Mouse (Mus musculus): Measurements from ENCODE around the gene Polr1e. TPM values are rescaled to one million over a fixed set of nuclear protein-coding genes. Genes with fewer than 3 reads are reported as not detected.
A peak's percentile ranks its signal among the peaks of the same experiment; 100 is the strongest.
"Not testable (repeated sequence)": the region's sequence is repeated elsewhere in the genome, so short reads cannot be mapped to it uniquely, and the experiment has no call there.

Polr1e gene
- polyA plus RNA-seq, 1 experiment from 2014 or later: 47.8 TPM

GRCm38 (mm10) chr4:45039546-45039945, 21.2 kb downstream of the Polr1e start:
- not testable (repeated sequence) for H3K4me3 ChIP-seq; H3K27me3 ChIP-seq (ENCODE audit: insufficient read depth, poor library complexity, severe bottlenecking); H3K27ac ChIP-seq; DNase-seq (ENCODE audit: low spot score); H3K9me3 ChIP-seq
- 93% methylated on average over 7 of the region's 7 CpGs for WGBS
- Histone ChIP-seq H3K36me3 (peaks cover 60% of the 10 kb centered on the region), H3K4me1 (peaks cover 16% of the 10 kb centered on the region; the same call in 1 of the 2 replicates)

- Histone ChIP-seq H3K36me3 (peaks cover 60% of the 10 kb centered on the region), H3K27ac (no peak overlapping the region), H3K9me3 (no peaks in the 10 kb centered on the region), H3K4me1 (peaks cover 7% of the 10 kb centered on the region; the same call in 1 of the 2 replicates), H3K27me3 (ENCODE audit: insufficient read depth, poor library complexity, severe bottlenecking) (no peaks in the 10 kb centered on the region), H3K4me3 (no peak overlapping the region)
- DNase-seq (ENCODE audit: low spot score): no peak
- WGBS: 79% methylated on average over 7 of the region's 7 CpGs
Measured at GRCm38 (mm10) chr4:45040795-45041194, 22.4 kb downstream of the Polr1e start.

GRCm38 (mm10) chr4:45046679-45047078, 28.3 kb downstream of the Polr1e start:
- H3K4me3 ChIP-seq: no peak overlapping the region
- no peaks in the 10 kb centered on the region for H3K27me3 ChIP-seq (ENCODE audit: insufficient read depth, poor library complexity, severe bottlenecking)
- no peaks in the 10 kb centered on the region; the same call in 1 of the 2 replicates for H3K4me1 ChIP-seq
- H3K27ac ChIP-seq: no peak overlapping the region
- no peaks in the 10 kb centered on the region for H3K9me3 ChIP-seq
- peaks cover 58% of the 10 kb centered on the region for H3K36me3 ChIP-seq
- no peak for DNase-seq (ENCODE audit: low spot score)
- WGBS: 87% methylated on average over 5 of the region's 5 CpGs

GRCm38 (mm10) chr4:45047286-45047887, 29.0 kb downstream of the Polr1e start:
- 79% methylated on average over 9 of the region's 9 CpGs for WGBS
- no peak overlapping the region for H3K27ac ChIP-seq
- H3K36me3 ChIP-seq: peaks cover 53% of the 10 kb centered on the region
- H3K9me3 ChIP-seq: no peaks in the 10 kb centered on the region
- no peaks in the 10 kb centered on the region; the same call in 1 of the 2 replicates for H3K4me1 ChIP-seq
- H3K4me3 ChIP-seq: no peak overlapping the region
- no peak for DNase-seq (ENCODE audit: low spot score)
- H3K27me3 ChIP-seq (ENCODE audit: insufficient read depth, poor library complexity, severe bottlenecking): no peaks in the 10 kb centered on the region

- no peak overlapping the region for H3K4me3 ChIP-seq
- no peak for DNase-seq (ENCODE audit: low spot score)
- H3K27ac ChIP-seq: no peak overlapping the region
- no peaks in the 10 kb centered on the region; the same call in 1 of the 2 replicates for H3K4me1 ChIP-seq
- 80% methylated on average over 9 of the region's 9 CpGs for WGBS
- peaks cover 50% of the 10 kb centered on the region for H3K36me3 ChIP-seq
- H3K9me3 ChIP-seq: no peaks in the 10 kb centered on the region
- no peaks in the 10 kb centered on the region for H3K27me3 ChIP-seq (ENCODE audit: insufficient read depth, poor library complexity, severe bottlenecking)
Measured at GRCm38 (mm10) chr4:45047956-45048355, 29.6 kb downstream of the Polr1e start.

- H3K4me1 ChIP-seq: peaks cover 13% of the 10 kb centered on the region
- H3K9me3 ChIP-seq: no peaks in the 10 kb centered on the region
- H3K36me3 ChIP-seq: peaks cover 33% of the 10 kb centered on the region
- no peak for DNase-seq (ENCODE audit: low spot score)
- H3K27ac ChIP-seq: no peak overlapping the region
- H3K4me3 ChIP-seq: no peak overlapping the region
- 41% methylated on average over 3 of the region's 3 CpGs for WGBS
- H3K27me3 ChIP-seq (ENCODE audit: insufficient read depth, poor library complexity, severe bottlenecking): no peaks in the 10 kb centered on the region
Measured at GRCm38 (mm10) chr4:45054862-45055261, 36.5 kb downstream of the Polr1e start.

GRCm38 (mm10) chr4:45055451-45055850, 37.1 kb downstream of the Polr1e start:
- H3K36me3 ChIP-seq: peaks cover 36% of the 10 kb centered on the region
- H3K27ac ChIP-seq: peak overlapping the region; percentile 4; the same call in 1 of the 2 replicates
- no peaks in the 10 kb centered on the region for H3K9me3 ChIP-seq
- DNase-seq (ENCODE audit: low spot score): no peak
- no peak overlapping the region for H3K4me3 ChIP-seq
- H3K27me3 ChIP-seq (ENCODE audit: insufficient read depth, poor library complexity, severe bottlenecking): no peaks in the 10 kb centered on the region
- WGBS: 64% methylated on average over 8 of the region's 8 CpGs
- peaks cover 13% of the 10 kb centered on the region for H3K4me1 ChIP-seq

GRCm38 (mm10) chr4:45063836-45064235, 45.5 kb downstream of the Polr1e start:
- H3K27ac ChIP-seq; H3K4me1 ChIP-seq; H3K27me3 ChIP-seq (ENCODE audit: insufficient read depth, poor library complexity, severe bottlenecking); DNase-seq (ENCODE audit: low spot score); H3K4me3 ChIP-seq; H3K9me3 ChIP-seq: not testable (repeated sequence)
- 86% methylated on average over 1 of the region's 1 CpGs for WGBS
- H3K36me3 ChIP-seq: peaks cover 32% of the 10 kb centered on the region

GRCm38 (mm10) chr4:45064577-45064976, 46.2 kb downstream of the Polr1e start:
- H3K4me3 ChIP-seq: no peak overlapping the region
- DNase-seq (ENCODE audit: low spot score): no peak
- H3K36me3 ChIP-seq: peaks cover 26% of the 10 kb centered on the region
- H3K4me1 ChIP-seq: peaks cover 9% of the 10 kb centered on the region; the same call in 1 of the 2 replicates
- no peaks in the 10 kb centered on the region for H3K9me3 ChIP-seq
- no peaks in the 10 kb centered on the region for H3K27me3 ChIP-seq (ENCODE audit: insufficient read depth, poor library complexity, severe bottlenecking)
- 88% methylated on average over 2 of the region's 2 CpGs for WGBS
- H3K27ac ChIP-seq: no peak overlapping the region

GRCm38 (mm10) chr4:45066036-45066730, 47.8 kb downstream of the Polr1e start:
- H3K27me3 ChIP-seq (ENCODE audit: insufficient read depth, poor library complexity, severe bottlenecking): no peaks in the 10 kb centered on the region
- no peak overlapping the region for H3K27ac ChIP-seq
- WGBS: 45% methylated on average over 2 of the region's 2 CpGs

GRCm38 (mm10) chr4:45067742-45068141, 49.4 kb downstream of the Polr1e start:
- Histone ChIP-seq H3K4me1 (peaks cover 28% of the 10 kb centered on the region), H3K27ac (no peak overlapping the region), H3K36me3 (no peaks in the 10 kb centered on the region), H3K27me3 (ENCODE audit: insufficient read depth, poor library complexity, severe bottlenecking) (no peaks in the 10 kb centered on the region), H3K4me3 (no peak overlapping the region), H3K9me3 (no peaks in the 10 kb centered on the region)
- no peak for DNase-seq (ENCODE audit: low spot score)
- WGBS: 75% methylated on average over 4 of the region's 4 CpGs

More at GRCm38 (mm10) chr4:45066036-45066730, 47.8 kb downstream of the Polr1e start:
- DNase-seq (ENCODE audit: low spot score): no peak
- Histone ChIP-seq H3K9me3 (no peaks in the 10 kb centered on the region), H3K4me3 (no peak overlapping the region), H3K36me3 (peaks cover 11% of the 10 kb centered on the region), H3K4me1 (peaks cover 15% of the 10 kb centered on the region; the same call in 1 of the 2 replicates)

- peaks cover 32% of the 10 kb centered on the region for H3K4me1 ChIP-seq
- no peaks in the 10 kb centered on the region for H3K9me3 ChIP-seq
- H3K27ac ChIP-seq: no peak overlapping the region
- H3K36me3 ChIP-seq: no peaks in the 10 kb centered on the region
- no peak for DNase-seq (ENCODE audit: low spot score)
- 73% methylated on average over 15 of the region's 15 CpGs for WGBS
- H3K27me3 ChIP-seq (ENCODE audit: insufficient read depth, poor library complexity, severe bottlenecking): no peaks in the 10 kb centered on the region
- H3K4me3 ChIP-seq: no peak overlapping the region
Measured at GRCm38 (mm10) chr4:45072261-45072973, 54.0 kb downstream of the Polr1e start.

GRCm38 (mm10) chr4:45073544-45073943, 55.2 kb downstream of the Polr1e start:
- no peaks in the 10 kb centered on the region for H3K9me3 ChIP-seq
- DNase-seq (ENCODE audit: low spot score): no peak
- H3K27ac ChIP-seq: no peak overlapping the region
- no peak overlapping the region for H3K4me3 ChIP-seq
- 56% methylated on average over 6 of the region's 6 CpGs for WGBS
- H3K4me1 ChIP-seq: peaks cover 26% of the 10 kb centered on the region
- H3K36me3 ChIP-seq: peaks cover 2% of the 10 kb centered on the region; the same call in 1 of the 2 replicates
- H3K27me3 ChIP-seq (ENCODE audit: insufficient read depth, poor library complexity, severe bottlenecking): no peaks in the 10 kb centered on the region

Data from heart, embryonic 10.5 days (tissue).